Mouse (Mus musculus) myocyte (in vitro differentiated cells): ENCODE measurements around the gene Dpysl5.

Experiments used
- CEBPB ChIP-seq: IDR thresholded peaks from 2 replicates; pipeline ENCODE4 v1.6.1; 2011; ENCODE audit warnings: mild to moderate bottlenecking, moderate library complexity; ENCODE audit not compliant: poor library complexity, insufficient read depth, severe bottlenecking
- E2F4 ChIP-seq: IDR thresholded peaks from one replicate; pipeline ENCODE4 v1.6.1; 2011; ENCODE audit warnings: mild to moderate bottlenecking, control low read depth, moderate library complexity; ENCODE audit not compliant: insufficient read depth
- MAX ChIP-seq: IDR thresholded peaks from one replicate; pipeline ENCODE4 v1.6.1; 2011; ENCODE audit warnings: low read depth, mild to moderate bottlenecking, control low read depth
- MYOD1 ChIP-seq, 3 experiments: IDR thresholded peaks; one replicate each; pipeline ENCODE4 v1.6.1; 2011; ENCODE audit warnings: control low read depth in 2 of 3, low read depth in 2 of 3, mild to moderate bottlenecking in 2 of 3, moderate library complexity in 1 of 3; ENCODE audit not compliant: insufficient read length in 2 of 3, control insufficient read depth in 1 of 3
- MYOG ChIP-seq, 3 experiments: IDR thresholded peaks; one replicate each; pipeline ENCODE4 v1.6.1; 2011; ENCODE audit warnings: control low read depth in 2 of 3, low read depth in 2 of 3, mild to moderate bottlenecking in 2 of 3; ENCODE audit not compliant: insufficient read length in 2 of 3, control insufficient read depth in 1 of 3, insufficient read depth in 1 of 3
- POLR2A ChIP-seq: IDR thresholded peaks from one replicate; pipeline ENCODE4 v1.6.1; 2011; ENCODE audit warnings: low read depth, mild to moderate bottlenecking, control low read depth, moderate library complexity; ENCODE audit not compliant: insufficient read length
- POLR2AphosphoS2 ChIP-seq: IDR thresholded peaks from one replicate; pipeline ENCODE4 v1.6.1; 2011; ENCODE audit warnings: low read depth, control low read depth; ENCODE audit not compliant: insufficient read length
- REST ChIP-seq: IDR thresholded peaks from one replicate; pipeline ENCODE4 v1.6.1; 2011; ENCODE audit warnings: mild to moderate bottlenecking, control low read depth, moderate library complexity; ENCODE audit not compliant: insufficient read depth, insufficient read length
- TCF12 ChIP-seq: IDR thresholded peaks from one replicate; pipeline ENCODE4 v1.6.1; 2011; ENCODE audit warnings: mild to moderate bottlenecking, control low read depth; ENCODE audit not compliant: poor library complexity, insufficient read depth, severe bottlenecking
- TCF3 ChIP-seq: IDR thresholded peaks from one replicate; pipeline ENCODE4 v1.6.1; 2011; ENCODE audit warnings: low read depth, control low read depth; ENCODE audit not compliant: insufficient read length
- USF1 ChIP-seq: IDR thresholded peaks from one replicate; pipeline ENCODE4 v1.6.1; 2011; ENCODE audit warnings: low read depth, mild to moderate bottlenecking, control low read depth, moderate library complexity

- TF ChIP-seq POLR2A (no peak), TCF12 (no peak), E2F4 (no peak), MYOG (IDR thresholded peaks at IDR 0.05; ENCODE audit: control insufficient read depth in 1 of 3, insufficient read depth in 1 of 3, insufficient read length in 2 of 3, low read depth in 2 of 3) (no peak), POLR2AphosphoS2 (no peak), USF1 (no peak), MAX (no peak), CEBPB (no peak), MYOD1 (IDR thresholded peaks at IDR 0.05; ENCODE audit: control insufficient read depth in 1 of 3, insufficient read length in 2 of 3, low read depth in 2 of 3) (no peak), REST (no peak), TCF3 (no peak)
Measured at GRCm38 (mm10) chr5:30726151-30726693, 14.9 kb downstream of the Dpysl5 start.
